Mouse (Mus musculus) kidney, adult 11 months (tissue): Measurements from ENCODE around the gene Cryba4.

Source experiments
- DNase-seq: peaks from one replicate; pipeline ENCODE4 v3.0.0; 2022

Cryba4 gene

GRCm38 (mm10) chr5:112252400-112252799, at the start of gene Cryba4:
Gene Cryba4, minus strand, starts transcription at chr5:112252518.
- DNase-seq: peak; percentile 23

- DNase-seq: no peak
Measured at GRCm38 (mm10) chr5:112301694-112302093, 49.4 kb upstream of the Cryba4 start.

GRCm38 (mm10) chr5:112300721-112301308, 48.5 kb upstream of the Cryba4 start:
- no peak for DNase-seq

GRCm38 (mm10) chr5:112300112-112300511, 47.8 kb upstream of the Cryba4 start:
- DNase-seq: no peak

GRCm38 (mm10) chr5:112299399-112299798, 47.1 kb upstream of the Cryba4 start:
- DNase-seq: no peak

- DNase-seq: peak; percentile 74
Measured at GRCm38 (mm10) chr5:112298226-112298988, 46.1 kb upstream of the Cryba4 start.

GRCm38 (mm10) chr5:112297257-112297656, 44.9 kb upstream of the Cryba4 start:
- DNase-seq: no peak

GRCm38 (mm10) chr5:112296404-112297181, 44.3 kb upstream of the Cryba4 start:
- no peak for DNase-seq

GRCm38 (mm10) chr5:112295564-112295963, 43.2 kb upstream of the Cryba4 start:
- no peak for DNase-seq

GRCm38 (mm10) chr5:112295162-112295561, 42.8 kb upstream of the Cryba4 start:
- no peak for DNase-seq

GRCm38 (mm10) chr5:112294696-112295095, 42.4 kb upstream of the Cryba4 start:
- DNase-seq: no peak

GRCm38 (mm10) chr5:112293800-112294199, 41.5 kb upstream of the Cryba4 start:
- no peak for DNase-seq

- no peak for DNase-seq
Measured at GRCm38 (mm10) chr5:112292343-112292980, 40.1 kb upstream of the Cryba4 start.

- DNase-seq: no peak
Measured at GRCm38 (mm10) chr5:112291866-112292265, 39.5 kb upstream of the Cryba4 start.

GRCm38 (mm10) chr5:112290536-112290880, 38.2 kb upstream of the Cryba4 start:
- no peak for DNase-seq

GRCm38 (mm10) chr5:112289819-112290535, 37.7 kb upstream of the Cryba4 start:
- no peak for DNase-seq

- no peak for DNase-seq
Measured at GRCm38 (mm10) chr5:112289236-112289635, 36.9 kb upstream of the Cryba4 start.

- DNase-seq: no peak
Measured at GRCm38 (mm10) chr5:112288193-112289141, 36.1 kb upstream of the Cryba4 start.

GRCm38 (mm10) chr5:112287652-112288051, 35.3 kb upstream of the Cryba4 start:
- DNase-seq: no peak

- no peak for DNase-seq
Measured at GRCm38 (mm10) chr5:112286984-112287641, 34.8 kb upstream of the Cryba4 start.

GRCm38 (mm10) chr5:112286608-112286983, 34.3 kb upstream of the Cryba4 start:
- DNase-seq: no peak
